Mouse (Mus musculus) cerebellum, adult 2 months (tissue): ENCODE data around the gene Hyal1. TPM values are rescaled to one million over a fixed set of nuclear protein-coding genes. Genes with fewer than 3 reads are reported as not detected.
"Not testable (repeated sequence)": the region's sequence is repeated elsewhere in the genome, so short reads cannot be mapped to it uniquely, and the experiment has no call there.

Source experiments
- DNase-seq, 2 experiments: peaks; one replicate each; pipeline ENCODE4 v3.0.0; 2021
- H3K27ac ChIP-seq: fragments of 200-500 bp; 2 replicates; pipeline ENCODE4 v1.5.1; 2012; ENCODE audit warnings: low read length, control low read depth, inconsistent platforms; ENCODE audit not compliant: insufficient read depth
- H3K27me3 ChIP-seq: fragments of 200-500 bp; 2 replicates; pipeline ENCODE4 v1.6.1; 2012; ENCODE audit warnings: inconsistent platforms, mild to moderate bottlenecking, low read length, moderate library complexity; ENCODE audit not compliant: control insufficient read depth, insufficient read depth
- H3K4me1 ChIP-seq: fragments of 200-500 bp; 2 replicates; pipeline ENCODE4 v1.6.1; 2011; ENCODE audit warnings: low read length; ENCODE audit not compliant: control insufficient read depth, insufficient read depth
- H3K4me3 ChIP-seq: fragments of 200-500 bp; replicated peaks from 2 replicates; pipeline ENCODE3; 2011; ENCODE audit warnings: mild to moderate bottlenecking, low read depth, low read length, control low read depth; ENCODE audit not compliant: insufficient read depth
- CTCF ChIP-seq: fragments of 200-500 bp; IDR thresholded peaks from 2 replicates; pipeline ENCODE4 v1.5.1; 2011; ENCODE audit warnings: low read depth, mild to moderate bottlenecking, control low read depth, low read length, moderate library complexity, borderline replicate concordance; ENCODE audit not compliant: insufficient read depth
- POLR2A ChIP-seq: fragments of 200-500 bp; IDR thresholded peaks from 2 replicates; pipeline ENCODE4 v1.6.1; 2011; ENCODE audit warnings: low read length, control low read depth, borderline replicate concordance; ENCODE audit not compliant: insufficient read depth
- WGBS: fragments of 180-500 bp; shearing (Covaris S2); methylation state at CpG from one replicate; pipeline ENCODE4 v1.1.7; 2018; 5-methylcytosine and 5-hydroxymethylcytosine counted together
- polyA plus RNA-seq: library from polyadenylated mRNA; depleted of rRNA; stranded (reverse); fragments of >200 nt; gene quantifications from 2 replicates; pipeline ENCODE4 v1.2.3, GENCODE M21; 2012

The Hyal1 gene
- polyA plus RNA-seq, 1 experiment: 5.7 TPM

- Histone ChIP-seq H3K4me3 (no peak overlapping the region), H3K4me1 (peaks cover 3% of the 10 kb centered on the region; the same call in 1 of the 2 replicates), H3K27ac (no peak overlapping the region), H3K27me3 (no peaks in the 10 kb centered on the region)
- TF ChIP-seq CTCF: no peak
- no peak for TF ChIP-seq POLR2A
- 89% methylated on average over 5 of the region's 5 CpGs for WGBS
- no peak for DNase-seq
Observed at GRCm38 (mm10) chr9:107552690-107553393, 23.9 kb upstream of the Hyal1 start.

DNA sequence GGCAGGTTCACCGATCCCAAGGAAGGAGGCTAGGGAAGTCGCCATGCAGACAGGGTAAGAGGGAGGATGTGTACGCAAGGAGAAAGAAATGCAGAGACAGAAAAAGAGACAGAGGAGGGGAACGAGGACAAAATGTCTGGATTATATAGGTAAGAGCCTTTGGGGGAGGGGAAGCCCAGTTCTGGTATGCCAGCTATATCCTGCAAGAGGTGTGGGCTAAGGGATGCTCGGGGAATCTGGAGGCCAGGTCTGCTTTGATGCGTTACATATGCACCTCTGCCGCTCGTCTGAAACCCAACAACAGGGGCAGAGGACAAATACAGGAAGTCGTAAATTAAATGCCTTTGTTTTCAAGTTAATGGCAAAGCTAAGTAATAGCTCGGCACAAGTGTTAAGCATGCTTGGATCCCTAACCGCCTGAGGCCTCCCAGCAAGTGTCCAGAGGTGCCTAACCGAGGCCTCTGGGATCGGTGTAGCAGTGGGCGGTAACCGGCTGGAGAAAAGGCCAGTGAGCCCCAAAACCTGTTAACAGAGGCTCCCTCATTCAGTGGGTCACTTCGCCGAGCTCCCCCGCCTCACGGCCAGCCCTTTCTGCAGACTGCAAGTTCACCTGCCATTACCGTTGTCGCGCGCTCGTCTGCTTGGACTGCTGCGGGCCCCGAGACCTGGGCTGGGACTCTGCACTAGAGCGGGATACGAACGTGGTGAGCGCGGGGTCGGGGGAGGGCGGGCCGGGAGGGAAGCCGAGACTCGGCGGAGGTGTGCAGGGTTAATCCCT lies 23.0 kb upstream of the Hyal1 start:
- TF ChIP-seq CTCF (no peak), POLR2A (no peak)
- Histone ChIP-seq H3K27ac (0 out of 2 replicates have a peak overlapping the region, but pooled peaks have one; percentile 4), H3K27me3 (no peaks in the 10 kb centered on the region), H3K4me1 (peaks cover 3% of the 10 kb centered on the region; the same call in 1 of the 2 replicates), H3K4me3 (peak overlapping the region; percentile 62)
- WGBS: 14% methylated on average over 37 of the region's 37 CpGs
- DNase-seq: peak in 1 of 2 experiments; percentile 62

GRCm38 (mm10) chr9:107554319-107554825 lies 22.4 kb upstream of the Hyal1 start:
- Histone ChIP-seq H3K27ac (peak overlapping the region; percentile 73), H3K4me1 (peaks cover 3% of the 10 kb centered on the region; the same call in 1 of the 2 replicates), H3K4me3 (peak overlapping the region; percentile 88), H3K27me3 (no peaks in the 10 kb centered on the region)
- under 1% methylated on average over 53 of the region's 53 CpGs for WGBS
- peak; percentile 94 to 96 for DNase-seq
- TF ChIP-seq POLR2A: peak; percentile 91
- TF ChIP-seq CTCF: no peak

DNA sequence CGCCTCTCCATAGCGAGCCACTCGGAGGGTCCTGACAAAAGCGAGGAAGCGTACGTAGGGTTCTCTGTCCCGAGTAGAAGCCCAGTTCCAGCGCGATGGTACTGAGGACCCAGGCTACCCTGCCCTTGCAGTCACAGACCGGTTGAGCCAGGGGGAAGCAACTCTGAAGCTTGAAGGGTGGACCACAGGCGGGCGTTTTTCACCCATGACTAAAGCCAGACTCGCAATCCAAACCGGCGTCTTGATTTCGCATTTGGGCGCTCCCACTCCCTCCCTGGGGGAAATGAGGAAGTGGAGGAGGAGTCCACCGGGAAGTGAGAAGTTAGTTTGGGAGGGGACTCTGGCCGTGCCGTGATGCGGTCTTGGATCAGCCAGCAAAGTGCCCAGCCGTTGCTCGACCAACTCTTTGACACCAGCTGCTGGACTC lies 21.7 kb upstream of the Hyal1 start:
- under 1% methylated on average over 23 of the region's 23 CpGs for WGBS
- no peak for DNase-seq
- peak overlapping the region; percentile 73 for H3K27ac ChIP-seq
- peak overlapping the region; percentile 88 for H3K4me3 ChIP-seq
- H3K4me1 ChIP-seq: peaks cover 3% of the 10 kb centered on the region; the same call in 1 of the 2 replicates
- H3K27me3 ChIP-seq: no peaks in the 10 kb centered on the region
- TF ChIP-seq CTCF: no peak
- no peak for TF ChIP-seq POLR2A

GRCm38 (mm10) chr9:107555701-107556100 lies 21.0 kb upstream of the Hyal1 start:
- no peak for DNase-seq
- H3K4me1 ChIP-seq: peaks cover 3% of the 10 kb centered on the region; the same call in 1 of the 2 replicates
- 36% methylated on average over 2 of the region's 2 CpGs for WGBS
- no peak overlapping the region for H3K27ac ChIP-seq
- TF ChIP-seq POLR2A (no peak), CTCF (no peak)
- peak overlapping the region; percentile 88 for H3K4me3 ChIP-seq
- H3K27me3 ChIP-seq: no peaks in the 10 kb centered on the region

DNA sequence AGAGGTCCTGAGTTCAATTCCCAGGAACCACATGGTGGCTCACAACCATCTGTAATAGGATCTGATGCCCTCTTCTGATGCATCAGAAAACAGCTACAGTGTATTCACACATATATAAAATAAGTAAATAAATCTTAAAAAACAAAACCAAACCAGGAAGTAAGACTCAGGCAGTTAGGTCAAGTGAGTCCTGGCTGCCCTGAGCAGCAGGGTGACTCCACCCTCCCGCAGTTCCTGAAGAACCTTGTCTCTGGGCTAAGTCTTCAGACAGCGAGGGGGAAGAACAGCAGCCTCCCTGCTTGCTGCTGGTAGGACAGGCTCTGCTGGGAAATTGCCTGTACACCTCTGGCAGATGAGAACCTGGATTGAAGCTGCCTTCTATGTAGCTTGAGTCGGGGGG lies 20.4 kb upstream of the Hyal1 start:
- TF ChIP-seq POLR2A: no peak
- TF ChIP-seq CTCF: no peak
- WGBS: 66% methylated on average over 3 of the region's 3 CpGs
- Histone ChIP-seq H3K27ac (no peak overlapping the region), H3K4me1 (peaks cover 3% of the 10 kb centered on the region; the same call in 1 of the 2 replicates), H3K27me3 (no peaks in the 10 kb centered on the region), H3K4me3 (no peak overlapping the region)
- DNase-seq: no peak

- WGBS: under 1% methylated on average over 46 of the region's 46 CpGs
- H3K4me1 ChIP-seq: peaks cover 10% of the 10 kb centered on the region; the same call in 1 of the 2 replicates
- TF ChIP-seq POLR2A: peak; percentile 69; the same call in 1 of the 2 replicates
- no peak for TF ChIP-seq CTCF
- H3K4me3 ChIP-seq: peak within 1 kb of the TSS; percentile 82
- no peaks in the 10 kb centered on the region for H3K27me3 ChIP-seq
- peak within 1 kb of the TSS; percentile 55; the same call in 1 of the 2 replicates for H3K27ac ChIP-seq
- DNase-seq: peak; percentile 94 to 98
Observed at GRCm38 (mm10) chr9:107563029-107563581, 13.6 kb upstream of the Hyal1 start, which contains the start of gene Tusc2. TSS of gene Tusc2 (plus strand) at chr9:107563255.

DNA sequence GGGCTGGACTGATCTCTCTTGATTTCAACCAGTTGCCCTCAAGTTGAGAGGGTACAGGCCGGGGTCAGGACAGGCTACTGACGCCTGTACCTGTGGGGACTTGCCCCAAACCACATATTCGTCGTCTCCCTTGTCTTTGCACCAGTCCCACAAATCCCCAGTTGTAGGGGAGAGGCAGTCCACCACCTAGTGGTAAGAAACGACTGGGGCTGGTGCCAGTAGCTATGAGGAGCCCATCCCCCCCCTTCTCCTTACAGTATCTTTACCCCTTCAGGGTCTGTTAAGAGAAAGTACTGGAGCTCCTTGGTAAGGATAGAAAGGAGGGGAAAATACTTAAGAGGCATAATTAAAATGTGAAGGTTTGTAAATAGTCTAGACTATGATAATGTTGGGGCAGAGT lies 11.2 kb upstream of the Hyal1 start:
- not testable (repeated sequence) for H3K4me3 ChIP-seq, H3K27ac ChIP-seq, DNase-seq, H3K27me3 ChIP-seq
- 45% methylated on average over 5 of the region's 5 CpGs for WGBS
- H3K4me1 ChIP-seq: peaks cover 16% of the 10 kb centered on the region
